Mouse (Mus musculus) cerebellum, adult 9-10 months (tissue): Measurements from ENCODE around the gene Fhod1.
"Not testable (repeated sequence)": the region's sequence is repeated elsewhere in the genome, so short reads cannot be mapped to it uniquely, and the experiment has no call there.

Source experiments
- DNase-seq: peaks from one replicate; pipeline ENCODE4 v3.0.0; 2022

Gene Fhod1

GRCm38 (mm10) chr8:105292471-105292870 is 55.3 kb downstream of the Fhod1 start:
- no peak for DNase-seq

GRCm38 (mm10) chr8:105291802-105292201 is 56.0 kb downstream of the Fhod1 start:
- not testable (repeated sequence) for DNase-seq

DNA sequence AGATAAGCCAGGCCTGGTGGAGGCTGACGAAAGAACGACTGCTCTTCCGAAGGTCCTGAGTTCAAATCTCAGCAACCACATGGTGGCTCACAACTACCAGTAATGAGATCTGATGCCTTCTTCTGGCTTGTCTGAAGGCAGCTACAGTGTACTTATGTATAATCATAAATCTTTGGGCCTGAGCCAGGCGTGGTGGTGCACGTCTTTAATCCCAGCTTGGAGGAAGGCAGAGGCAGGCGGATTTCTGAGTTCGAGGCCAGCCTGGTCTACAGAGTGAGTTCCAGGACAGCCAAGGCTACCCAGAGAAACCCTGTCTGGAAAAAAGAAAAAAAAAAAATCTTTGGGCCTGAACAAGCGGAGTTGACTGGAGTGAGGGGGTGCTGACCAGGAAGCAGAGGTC is 56.4 kb downstream of the Fhod1 start:
- peak; percentile 78 for DNase-seq

DNA sequence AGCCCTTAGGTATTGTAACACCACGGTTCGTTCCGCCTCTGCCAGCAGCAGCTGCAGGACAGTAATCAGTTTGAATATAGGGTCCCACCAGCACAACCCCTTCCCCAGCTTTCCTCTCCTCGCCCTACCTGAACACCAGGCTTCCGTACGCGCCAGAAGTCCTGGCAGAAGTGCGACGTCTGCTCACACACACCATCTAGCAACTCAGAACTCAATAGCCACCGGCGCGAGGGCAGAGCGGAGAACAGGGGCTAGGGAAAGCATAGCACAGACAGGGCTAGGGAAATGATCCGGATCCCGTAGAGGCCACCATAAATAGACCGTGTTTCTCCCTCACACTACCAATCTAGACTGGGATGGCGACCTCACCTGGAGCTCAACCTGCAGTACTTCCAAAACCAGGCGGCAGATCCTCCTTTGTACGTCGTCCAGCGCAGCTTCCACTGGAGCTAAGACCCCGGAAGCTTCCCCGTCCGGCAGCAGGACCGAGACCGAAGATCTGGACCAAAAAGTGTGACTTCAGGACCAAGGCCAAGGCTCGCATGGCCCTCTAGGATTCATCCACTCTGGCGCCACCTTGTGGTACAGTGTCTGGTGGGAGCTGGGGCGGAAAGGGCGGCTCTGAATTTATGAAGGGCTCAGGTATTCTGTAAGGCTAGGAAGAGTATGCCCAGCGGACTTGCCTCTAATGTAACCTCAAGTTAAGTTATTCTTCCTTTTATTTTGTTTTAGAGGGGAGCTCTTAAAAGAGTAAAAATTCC is 57.0 kb downstream of the Fhod1 start:
- peak; percentile 94 for DNase-seq

GRCm38 (mm10) chr8:105289805-105290460 is 57.8 kb downstream of the Fhod1 start, which contains the start of gene 4931428F04Rik:
Gene 4931428F04Rik (minus strand): TSS chr8:105289864.
- DNase-seq: peak; percentile 80

DNA sequence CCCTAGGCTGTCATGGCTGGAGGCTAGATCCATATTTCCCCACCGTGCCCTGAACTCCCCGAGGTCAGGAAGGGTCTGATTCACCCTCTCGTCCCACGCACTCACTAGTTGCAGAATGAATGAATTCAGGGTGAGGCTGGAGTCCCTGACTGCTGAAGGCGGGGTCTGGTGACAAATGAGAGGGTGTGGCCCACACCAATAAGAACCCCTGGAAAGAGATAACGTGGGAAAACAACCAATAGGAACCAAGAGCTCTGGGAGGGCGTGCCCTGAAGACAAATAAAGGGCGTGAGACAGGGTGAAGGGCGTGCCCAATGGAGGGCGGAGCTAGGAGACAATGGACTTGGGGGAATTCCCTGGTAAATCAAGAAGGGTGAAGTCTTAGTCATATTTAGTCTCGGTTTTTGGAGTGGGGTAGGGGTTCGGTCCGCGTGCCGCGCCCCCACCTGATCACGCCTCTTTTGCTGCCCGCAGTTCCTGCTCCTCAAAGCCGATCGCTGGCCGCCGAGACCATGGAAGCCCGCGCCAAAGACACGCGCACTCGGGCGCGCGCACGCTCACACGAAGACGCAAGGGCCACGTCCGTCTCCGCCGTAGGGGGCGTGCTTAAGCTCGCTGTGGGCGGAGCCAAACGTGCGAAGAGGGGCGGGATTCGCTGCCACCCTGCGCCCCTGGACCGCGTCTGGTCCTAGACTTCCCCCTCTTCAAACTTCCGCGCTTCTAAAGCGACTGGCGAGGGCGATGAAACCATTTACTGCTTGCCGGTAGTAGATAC is 58.6 kb downstream of the Fhod1 start:
- peak; percentile 97 for DNase-seq

GRCm38 (mm10) chr8:105288231-105288630 is 59.5 kb downstream of the Fhod1 start:
- DNase-seq: no peak

DNA sequence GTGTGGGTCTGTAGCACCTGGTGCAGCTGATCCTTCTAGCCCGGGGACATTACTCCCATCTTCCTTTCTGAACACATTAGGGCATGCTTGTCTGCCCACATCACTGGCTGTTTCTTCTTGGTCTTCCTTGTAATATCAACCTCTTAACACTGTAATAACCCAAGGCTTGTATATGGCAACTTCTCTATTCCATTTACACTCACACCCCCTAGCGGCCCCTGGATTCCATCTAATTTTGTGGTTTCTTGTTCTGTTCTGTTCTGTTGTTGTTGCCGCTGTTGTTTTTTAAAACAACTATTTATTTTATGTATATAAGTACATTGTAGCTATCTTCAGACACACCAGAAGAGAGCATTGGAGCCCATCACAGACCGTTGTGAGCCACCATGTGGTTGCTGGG is 60.8 kb downstream of the Fhod1 start:
- DNase-seq: no peak

DNA sequence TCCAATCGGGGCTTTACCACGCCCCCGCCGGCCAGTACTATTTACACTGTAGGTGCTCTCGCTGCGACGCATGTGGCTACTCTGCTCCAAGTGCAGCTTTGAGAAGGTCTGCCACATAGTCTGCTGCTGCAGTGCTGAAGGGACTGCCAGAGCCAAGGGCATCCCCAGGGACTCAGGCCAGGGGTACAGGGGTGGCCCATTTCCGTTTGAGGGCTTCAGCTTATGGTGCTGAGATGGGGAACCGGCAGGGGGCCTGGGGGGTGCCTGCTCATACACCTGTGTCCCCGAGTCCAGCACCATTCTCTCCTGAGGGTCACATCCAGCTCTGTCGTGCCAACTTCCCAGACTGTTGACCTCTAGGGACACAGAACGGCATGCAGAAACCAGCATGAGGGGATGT is 62.2 kb downstream of the Fhod1 start:
- DNase-seq: no peak

- no peak for DNase-seq
Measured at GRCm38 (mm10) chr8:105283074-105283473, 64.7 kb downstream of the Fhod1 start.

DNA sequence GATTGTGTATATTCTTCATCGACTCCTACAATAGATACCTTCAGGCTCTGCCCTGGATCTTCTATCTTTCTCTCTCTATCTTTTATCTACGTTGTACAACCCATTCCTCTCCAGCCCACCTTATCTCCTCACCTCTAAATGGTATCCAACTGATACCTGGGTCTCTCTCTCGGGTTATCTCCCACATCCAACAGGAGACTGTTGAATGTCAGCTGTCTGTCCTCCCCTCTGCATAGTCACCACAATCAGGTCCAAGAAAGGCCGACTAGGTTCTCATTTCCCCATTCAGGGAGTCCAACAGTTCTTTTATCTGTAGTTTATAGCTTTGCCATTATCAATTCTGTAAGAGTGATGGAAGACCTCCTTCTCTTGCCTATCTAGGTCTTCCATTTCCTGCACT is 65.5 kb downstream of the Fhod1 start:
- no peak for DNase-seq

DNA sequence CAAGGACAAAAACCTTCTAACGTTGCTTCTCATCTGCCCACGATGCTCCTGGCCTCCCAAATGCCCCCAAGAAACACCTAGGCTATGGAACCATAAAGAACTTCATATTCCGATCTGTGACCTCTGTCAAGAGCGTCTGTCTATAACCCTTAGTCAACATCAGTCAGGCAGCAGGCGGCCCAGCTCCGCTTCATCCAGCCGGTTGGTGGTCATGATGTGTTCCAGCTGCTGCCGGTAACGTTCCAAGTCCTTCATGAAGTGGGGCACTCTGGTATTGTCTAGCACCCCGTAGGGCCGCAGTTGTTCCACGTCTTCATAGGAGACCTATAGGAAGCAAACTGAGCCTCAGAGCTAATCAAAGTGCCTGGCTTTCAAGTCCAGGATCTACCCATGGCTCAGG is 65.9 kb downstream of the Fhod1 start:
- no peak for DNase-seq

- DNase-seq: no peak
Measured at GRCm38 (mm10) chr8:105280567-105280966, 67.2 kb downstream of the Fhod1 start.
